27 mouse cellular contexts compared by ENCODE assay signal in genomic region chr19:19144447-19144846, GRCm38 (mm10).
"Had no signal": no experiment of that assay in that cellular context is flagged by ENCODE, and none has a peak within 500 bp of the region (broad histone marks: within the 10 kb centered on the region; RNA-seq: fewer than 3 reads in every experiment).

No protein-coding gene starts in this region.

- H3K4me1 ChIP-seq: heart, embryonic 10.5 days; heart, embryonic 12.5 days; hindbrain, embryonic 10.5 days; hindbrain, embryonic 12.5 days; intestine, embryonic 15.5 days; limb, embryonic 10.5 days; limb, embryonic 12.5 days; liver, embryonic 13.5 days; liver, embryonic 15.5 days had no signal

- H3K4me2 ChIP-seq: heart, embryonic 12.5 days; hindbrain, embryonic 12.5 days; hindbrain, embryonic 14.5 days; intestine, embryonic 15.5 days; limb, embryonic 12.5 days; liver, embryonic 11.5 days; liver, embryonic 13.5 days; liver, embryonic 15.5 days had no signal

- H3K27ac ChIP-seq: heart, embryonic 10.5 days; hindbrain, embryonic 10.5 days; hindbrain, embryonic 12.5 days; hindbrain, embryonic 14.5 days; intestine, embryonic 15.5 days; layer of hippocampus, adult 2 months; left cerebral cortex, adult 2 months; limb, embryonic 10.5 days; limb, embryonic 12.5 days; liver, embryonic 13.5 days; liver, embryonic 15.5 days had no signal

- H3K27me3 ChIP-seq: heart, embryonic 12.5 days; hindbrain, embryonic 12.5 days; intestine, embryonic 15.5 days; limb, embryonic 12.5 days; liver, embryonic 13.5 days; liver, embryonic 15.5 days had no signal

- DNase-seq: gastrocnemius, postnatal 14 days; gastrocnemius, postnatal 36 days; heart, adult 18-20 months; heart, postnatal 10 days; heart, postnatal 4 days; kidney, adult 18-20 months; kidney, adult 8-10 months; kidney, postnatal 10 days; kidney, postnatal 25 days; kidney, postnatal 4 days; liver; liver, embryonic 13.5 days had no signal

- H3K4me3 ChIP-seq: heart, embryonic 10.5 days; heart, embryonic 12.5 days; hindbrain, embryonic 10.5 days; hindbrain, embryonic 12.5 days; intestine, embryonic 15.5 days; layer of hippocampus, adult 2 months; left cerebral cortex, adult 2 months; limb, embryonic 10.5 days; limb, embryonic 12.5 days; liver, embryonic 13.5 days; liver, embryonic 15.5 days had no signal

- H3K9ac ChIP-seq: heart, embryonic 12.5 days; hindbrain, embryonic 12.5 days; hindbrain, embryonic 14.5 days; intestine, embryonic 15.5 days; limb, embryonic 12.5 days; liver, embryonic 13.5 days; liver, embryonic 15.5 days had no signal

- H3K9me3 ChIP-seq: heart, embryonic 10.5 days; heart, embryonic 12.5 days; hindbrain, embryonic 10.5 days; hindbrain, embryonic 12.5 days; intestine, embryonic 15.5 days; limb, embryonic 10.5 days; limb, embryonic 12.5 days; liver, embryonic 13.5 days; liver, embryonic 15.5 days had no signal

- H3K36me3 ChIP-seq: heart, embryonic 10.5 days; heart, embryonic 12.5 days; hindbrain, embryonic 10.5 days; hindbrain, embryonic 12.5 days; intestine, embryonic 15.5 days; limb, embryonic 10.5 days; limb, embryonic 12.5 days; liver, embryonic 13.5 days; liver, embryonic 15.5 days had no signal

- ATAC-seq: hindbrain, embryonic 16.5 days; inflammation-experienced regulatory T-cells, adult 6 months; intestine, embryonic 15.5 days; intestine, postnatal 0 days had no signal
